Mouse (Mus musculus): ENCODE results near the gene Tln1.

Tln1 gene

GRCm38 (mm10) chr4:43561997-43562768 lies at the start of gene Tln1, which contains the start of gene Creb3:
TSS of gene Tln1 (minus strand) at chr4:43562691.
TSS of gene Creb3 (plus strand) at chr4:43562332.
- DNase-seq (ENCODE audit: low spot score): peak; percentile 94

- DNase-seq (ENCODE audit: low spot score): no peak
Observed at GRCm38 (mm10) chr4:43604751-43605685, 42.5 kb upstream of the Tln1 start.

- DNase-seq (ENCODE audit: low spot score): no peak
Observed at GRCm38 (mm10) chr4:43604099-43604498, 41.6 kb upstream of the Tln1 start.

- no peak for DNase-seq (ENCODE audit: low spot score)
Observed at GRCm38 (mm10) chr4:43600195-43600934, 37.9 kb upstream of the Tln1 start.

- no peak for DNase-seq (ENCODE audit: low spot score)
Observed at GRCm38 (mm10) chr4:43598650-43599380, 36.3 kb upstream of the Tln1 start.

- no peak for DNase-seq (ENCODE audit: low spot score)
Observed at GRCm38 (mm10) chr4:43598200-43598599, 35.7 kb upstream of the Tln1 start.

GRCm38 (mm10) chr4:43596597-43596996 lies 34.1 kb upstream of the Tln1 start:
- peak; percentile 56 for DNase-seq (ENCODE audit: low spot score)

GRCm38 (mm10) chr4:43593453-43593852 lies 31.0 kb upstream of the Tln1 start:
- DNase-seq (ENCODE audit: low spot score): no peak

GRCm38 (mm10) chr4:43591961-43592360 lies 29.5 kb upstream of the Tln1 start:
- no peak for DNase-seq (ENCODE audit: low spot score)

- no peak for DNase-seq (ENCODE audit: low spot score)
Observed at GRCm38 (mm10) chr4:43591543-43591942, 29.1 kb upstream of the Tln1 start.

- no peak for DNase-seq (ENCODE audit: low spot score)
Observed at GRCm38 (mm10) chr4:43587681-43588080, 25.2 kb upstream of the Tln1 start.

- no peak for DNase-seq (ENCODE audit: low spot score)
Observed at GRCm38 (mm10) chr4:43586411-43586810, 23.9 kb upstream of the Tln1 start.

GRCm38 (mm10) chr4:43585682-43586081 lies 23.2 kb upstream of the Tln1 start:
- DNase-seq (ENCODE audit: low spot score): no peak

GRCm38 (mm10) chr4:43584444-43585416 lies 22.2 kb upstream of the Tln1 start, which contains the start of gene Msmp:
TSS of gene Msmp (minus strand) at chr4:43584494.
- no peak for DNase-seq (ENCODE audit: low spot score)

GRCm38 (mm10) chr4:43583421-43583820 lies 20.9 kb upstream of the Tln1 start:
- no peak for DNase-seq (ENCODE audit: low spot score)

GRCm38 (mm10) chr4:43582241-43582640 lies 19.8 kb upstream of the Tln1 start:
- no peak for DNase-seq (ENCODE audit: low spot score)

GRCm38 (mm10) chr4:43581381-43581780 lies 18.9 kb upstream of the Tln1 start:
- DNase-seq (ENCODE audit: low spot score): no peak

- DNase-seq (ENCODE audit: low spot score): no peak
Observed at GRCm38 (mm10) chr4:43580721-43581120, 18.2 kb upstream of the Tln1 start.

- no peak for DNase-seq (ENCODE audit: low spot score)
Observed at GRCm38 (mm10) chr4:43579731-43580130, 17.2 kb upstream of the Tln1 start.

GRCm38 (mm10) chr4:43579256-43579655 lies 16.8 kb upstream of the Tln1 start:
- DNase-seq (ENCODE audit: low spot score): no peak
